Mouse (Mus musculus): ENCODE results near the gene Tbx1.
A peak's percentile ranks its signal among the peaks of the same experiment; 100 is the strongest.

The Tbx1 gene

GRCm38 (mm10) chr16:18622019-18622418 is 31.5 kb upstream of the Tbx1 start, which contains the start of gene Gp1bb:
Gene Gp1bb (minus strand): TSS chr16:18622403.
- DNase-seq = peak; percentile 9 to 20

GRCm38 (mm10) chr16:18621362-18622001 is 31.0 kb upstream of the Tbx1 start:
- DNase-seq = peak in 1 of 2 experiments; percentile 43

GRCm38 (mm10) chr16:18620601-18621361 is 30.3 kb upstream of the Tbx1 start:
- peak; percentile 55 to 67 for DNase-seq

- DNase-seq = no peak
These were observed 29.7 kb upstream of the Tbx1 start for GRCm38 (mm10) chr16:18620201-18620600.

- peak in 1 of 2 experiments; percentile 3 for DNase-seq
These were observed 28.6 kb upstream of the Tbx1 start for GRCm38 (mm10) chr16:18619110-18619509.

GRCm38 (mm10) chr16:18618297-18618696 is 27.8 kb upstream of the Tbx1 start:
- no peak for DNase-seq

GRCm38 (mm10) chr16:18617370-18618065 is 27.0 kb upstream of the Tbx1 start:
- peak; percentile 89 to 94 for DNase-seq

GRCm38 (mm10) chr16:18613301-18613700 is 22.8 kb upstream of the Tbx1 start:
- no peak for DNase-seq

GRCm38 (mm10) chr16:18611752-18612151 is 21.3 kb upstream of the Tbx1 start:
- DNase-seq = no peak

- no peak for DNase-seq
These were observed 18.6 kb upstream of the Tbx1 start for GRCm38 (mm10) chr16:18609099-18609498.

GRCm38 (mm10) chr16:18608226-18608625 is 17.8 kb upstream of the Tbx1 start:
- DNase-seq = no peak

GRCm38 (mm10) chr16:18605705-18606104 is 15.2 kb upstream of the Tbx1 start:
- DNase-seq = no peak

- no peak for DNase-seq
These were observed 13.8 kb upstream of the Tbx1 start for GRCm38 (mm10) chr16:18604267-18604701.

GRCm38 (mm10) chr16:18601447-18601846 is 11.0 kb upstream of the Tbx1 start:
- no peak for DNase-seq

- no peak for DNase-seq
These were observed 7.5 kb upstream of the Tbx1 start for GRCm38 (mm10) chr16:18598006-18598405.

- DNase-seq = no peak
These were observed 5.8 kb upstream of the Tbx1 start for GRCm38 (mm10) chr16:18596255-18596654.

- DNase-seq = no peak
These were observed 3.5 kb upstream of the Tbx1 start for GRCm38 (mm10) chr16:18593930-18594329.

GRCm38 (mm10) chr16:18591047-18592018 is 862 bp upstream of the Tbx1 start:
- DNase-seq = no peak

- no peak for DNase-seq
These were observed 1.3 kb downstream of the Tbx1 start for GRCm38 (mm10) chr16:18589080-18589621.

GRCm38 (mm10) chr16:18588738-18589055 is 1.8 kb downstream of the Tbx1 start:
- DNase-seq = no peak

GRCm38 (mm10) chr16:18587847-18588737 is 2.4 kb downstream of the Tbx1 start:
- no peak for DNase-seq
